Mouse (Mus musculus): ENCODE data around the gene Mrap. TPM values are rescaled to one million over a fixed set of nuclear protein-coding genes. Genes with fewer than 3 reads are reported as not detected.

The Mrap gene
- polyA plus RNA-seq, 1 experiment from 2014 or later, result not detected

GRCm38 (mm10) chr16:90798446-90798845 is 60.4 kb downstream of the Mrap start:
- no peaks in the 10 kb centered on the region for H3K9me3 ChIP-seq
- H3K27ac ChIP-seq, result no peak overlapping the region
- no peak overlapping the region for H3K4me2 ChIP-seq (replicated peaks)
- no peaks in the 10 kb centered on the region for H3K27me3 ChIP-seq (replicated peaks)
- no peaks in the 10 kb centered on the region for H3K4me1 ChIP-seq
- H3K9ac ChIP-seq, result no peak overlapping the region
- ATAC-seq (ENCODE audit: low FRiP score, low read depth), result no peak
- 91% methylated on average over 8 of the region's 8 CpGs for WGBS
- H3K36me3 ChIP-seq, result peaks cover 55% of the 10 kb centered on the region
- H3K4me3 ChIP-seq, result no peak overlapping the region

GRCm38 (mm10) chr16:90798848-90799247 is 60.8 kb downstream of the Mrap start:
- WGBS, result 92% methylated on average over 5 of the region's 5 CpGs
- Histone ChIP-seq H3K27ac (no peak overlapping the region), H3K36me3 (peaks cover 54% of the 10 kb centered on the region), H3K4me3 (no peak overlapping the region), H3K9me3 (no peaks in the 10 kb centered on the region), H3K27me3 (replicated peaks) (no peaks in the 10 kb centered on the region), H3K4me2 (replicated peaks) (no peak overlapping the region), H3K9ac (no peak overlapping the region), H3K4me1 (no peaks in the 10 kb centered on the region)
- ATAC-seq (ENCODE audit: low FRiP score, low read depth), result no peak

Other genes with a start within 250 kb of the Mrap start
- gene Mis18a, start 10.8 kb upstream of the Mrap start, polyA plus RNA-seq (2016; fragmentation: Nextera tagmentation; extraction: Ambion mirVana), result 43.4 and 45.6 TPM in 2 replicates
- gene Urb1, start 72.2 kb downstream of the Mrap start, polyA plus RNA-seq (2016; fragmentation: Nextera tagmentation; extraction: Ambion mirVana), result 9.8 and 11.4 TPM in 2 replicates
- gene Eva1c, start 88.5 kb downstream of the Mrap start, polyA plus RNA-seq (2016; fragmentation: Nextera tagmentation; extraction: Ambion mirVana), result 1.7 and 2.4 TPM in 2 replicates
- 42.1 and 45.0 TPM in 2 replicates for gene Cfap298, start 196.9 kb downstream of the Mrap start, polyA plus RNA-seq (2016; fragmentation: Nextera tagmentation; extraction: Ambion mirVana)